Mouse (Mus musculus): Measurements from ENCODE around the gene Btbd35f3.
"Not testable (repeated sequence)": the region's sequence is repeated elsewhere in the genome, so short reads cannot be mapped to it uniquely, and the experiment has no call there.

The Btbd35f3 gene

DNA sequence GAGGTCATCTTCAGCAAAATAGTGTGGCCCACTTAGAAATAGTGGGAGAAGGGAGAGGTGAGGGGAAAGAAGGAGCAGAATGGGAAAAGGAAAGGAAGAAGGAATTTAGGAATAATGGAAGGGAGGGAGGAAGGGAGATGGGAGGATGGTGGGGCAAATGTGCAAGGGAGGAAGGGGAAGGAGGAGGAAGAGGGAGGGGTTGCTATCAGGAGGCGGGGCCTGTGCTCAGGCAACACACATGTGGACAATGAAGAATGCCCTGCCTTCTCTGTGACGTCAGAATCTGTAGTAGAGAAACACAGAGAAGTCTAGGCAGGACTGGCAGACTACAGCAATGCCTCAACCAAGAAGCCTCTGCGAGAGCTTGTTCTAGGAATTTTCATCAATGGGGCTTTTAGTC is at the start of gene Btbd35f3:
TSS of gene Btbd35f3 (plus strand) at position 301 of the 400 bp plus-strand sequence.
- in situ Hi-C loops (cut with MboI, MseI) = not testable (repeated sequence)
